Mouse (Mus musculus): ENCODE measurements around the gene Grip1.

The Grip1 gene

DNA sequence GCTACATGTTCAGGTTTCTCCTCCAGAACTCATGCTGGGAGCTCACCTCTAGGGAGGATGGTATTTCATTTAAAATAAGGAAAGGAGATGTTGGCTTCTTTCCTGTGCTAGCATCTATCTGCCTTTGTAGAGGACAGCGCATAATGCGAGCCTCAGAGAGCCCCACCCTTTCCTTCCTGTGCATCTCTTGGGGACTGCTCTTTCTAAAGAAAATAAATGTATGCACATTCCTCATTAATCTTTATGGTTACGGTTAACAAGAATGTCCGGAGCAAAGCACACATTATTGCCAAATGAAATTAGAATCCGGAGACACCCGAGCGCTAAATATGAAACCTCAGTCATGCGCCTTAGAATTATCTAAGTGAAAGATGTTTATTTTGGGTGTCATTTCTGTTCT, 490.3 kb downstream of the Grip1 start:
- DNase-seq (ENCODE audit: low spot score in 2 of 2) = no peak

- no peak for DNase-seq (ENCODE audit: low spot score in 2 of 2)
Measured at GRCm38 (mm10) chr10:119951460-119951859, 497.8 kb downstream of the Grip1 start.

- DNase-seq (ENCODE audit: low spot score in 2 of 2) = no peak
Measured at GRCm38 (mm10) chr10:119957260-119957955, 503.8 kb downstream of the Grip1 start.

- DNase-seq (ENCODE audit: low spot score in 2 of 2) = no peak
Measured at GRCm38 (mm10) chr10:119960915-119961314, 507.3 kb downstream of the Grip1 start.

DNA sequence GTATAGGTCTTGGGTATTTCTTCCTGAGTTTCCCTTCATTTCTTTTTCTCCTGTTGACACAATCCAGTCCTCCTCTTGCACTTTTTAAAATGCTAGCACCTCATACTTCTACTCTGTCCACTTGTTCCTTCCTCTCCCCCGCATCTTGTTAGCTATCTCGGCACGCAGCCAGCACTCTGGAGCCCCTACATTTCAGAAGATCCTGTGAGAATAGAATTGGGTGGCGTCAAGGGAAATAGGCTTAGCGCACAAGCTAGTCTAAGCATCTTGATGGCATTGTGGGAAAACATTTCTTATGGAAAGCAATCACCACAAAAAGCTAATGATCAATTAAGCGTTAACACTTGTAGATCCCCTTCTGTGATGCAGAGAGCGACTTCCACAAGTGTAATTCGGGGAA, 512.7 kb downstream of the Grip1 start:
- no peak for DNase-seq (ENCODE audit: low spot score in 2 of 2)

DNA sequence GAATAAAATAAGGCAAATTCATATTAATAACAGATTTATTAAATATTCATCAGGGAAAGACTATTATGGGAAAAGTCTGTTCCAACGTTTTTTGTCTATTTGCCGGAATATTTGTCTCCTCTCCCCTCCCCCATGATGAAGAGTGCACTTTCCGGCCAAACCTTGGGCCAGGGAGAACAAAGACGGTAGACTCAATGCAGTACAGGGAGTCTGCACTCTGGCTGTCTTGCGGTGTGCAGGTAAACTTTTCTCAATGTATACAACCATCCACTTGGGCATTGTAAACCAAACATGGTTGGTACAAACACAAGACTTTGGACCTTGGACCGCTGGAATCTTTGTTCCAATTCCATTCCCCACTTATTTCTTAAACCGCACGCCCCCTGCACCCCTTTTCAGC, 525.8 kb downstream of the Grip1 start:
- DNase-seq (ENCODE audit: low spot score in 2 of 2) = no peak

GRCm38 (mm10) chr10:119980032-119980431, 526.4 kb downstream of the Grip1 start:
- DNase-seq (ENCODE audit: low spot score in 2 of 2) = no peak

GRCm38 (mm10) chr10:119984299-119984698, 530.7 kb downstream of the Grip1 start:
- DNase-seq (ENCODE audit: low spot score in 2 of 2) = no peak

DNA sequence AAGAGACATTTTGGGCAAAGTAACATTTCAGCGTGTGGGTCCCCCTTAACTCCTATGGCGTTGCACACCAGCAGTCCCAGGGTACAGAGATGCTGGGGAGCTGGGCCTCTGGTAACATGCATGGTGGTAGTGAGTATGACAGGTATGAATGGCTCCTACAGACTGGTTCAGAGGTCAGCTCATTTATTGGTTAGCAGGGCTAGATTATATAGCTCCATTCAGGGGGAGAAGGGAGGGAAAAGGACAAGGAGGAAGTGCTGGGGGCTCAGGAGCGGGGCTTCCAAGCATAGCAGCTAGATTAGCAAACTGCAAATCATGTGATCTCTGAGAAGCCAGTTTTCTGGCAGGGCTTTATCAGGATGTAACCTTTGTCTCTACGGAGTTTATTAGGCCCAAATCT, 544.8 kb downstream of the Grip1 start:
- no peak for DNase-seq (ENCODE audit: low spot score in 2 of 2)

- DNase-seq (ENCODE audit: low spot score in 2 of 2) = no peak
Measured at GRCm38 (mm10) chr10:120002149-120002548, 548.5 kb downstream of the Grip1 start.

DNA sequence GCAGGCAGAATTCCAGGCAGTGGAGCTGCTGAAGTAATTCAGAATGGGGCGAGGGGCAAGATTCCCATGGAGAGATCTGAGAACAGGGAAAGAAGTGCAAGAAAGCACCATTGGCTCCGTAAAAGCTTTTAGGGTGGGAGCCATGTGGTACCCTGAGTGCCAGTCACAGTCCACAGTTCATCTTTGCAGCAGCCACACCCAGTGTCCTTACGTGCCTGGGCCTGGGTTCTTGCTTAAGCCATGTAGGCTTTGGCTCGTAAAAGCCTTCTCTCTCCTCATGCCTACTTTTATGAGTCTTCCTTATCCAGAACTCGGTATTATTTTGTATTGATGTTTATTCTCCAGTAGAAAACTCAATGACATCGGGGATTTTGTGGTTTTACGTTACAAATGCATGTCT, 550.5 kb downstream of the Grip1 start:
- DNase-seq (ENCODE audit: low spot score in 2 of 2) = no peak

DNA sequence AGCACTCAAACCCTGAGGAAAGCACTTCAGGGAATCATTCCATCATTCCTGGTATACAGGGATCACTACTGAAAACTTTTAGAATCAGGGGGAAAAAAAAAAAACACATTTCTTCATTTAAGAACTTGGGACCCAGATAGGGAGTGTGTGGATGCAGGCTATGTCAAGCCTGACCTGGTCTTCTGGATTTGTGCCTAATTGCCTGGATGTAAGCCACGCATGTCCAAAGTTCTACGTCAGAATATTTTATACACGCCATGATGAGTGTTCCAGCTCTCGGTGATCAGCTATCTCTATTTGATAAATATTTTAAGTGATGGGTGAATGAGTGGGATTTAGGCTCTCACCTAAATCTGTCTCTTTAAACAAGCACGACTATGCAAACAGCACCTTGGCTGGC, 552.0 kb downstream of the Grip1 start:
- DNase-seq (ENCODE audit: low spot score in 2 of 2) = no peak

- DNase-seq (ENCODE audit: low spot score in 2 of 2) = no peak
Measured at GRCm38 (mm10) chr10:120012331-120012730, 558.7 kb downstream of the Grip1 start.

- DNase-seq (ENCODE audit: low spot score in 2 of 2) = no peak
Measured at GRCm38 (mm10) chr10:120015117-120015516, 561.5 kb downstream of the Grip1 start.

DNA sequence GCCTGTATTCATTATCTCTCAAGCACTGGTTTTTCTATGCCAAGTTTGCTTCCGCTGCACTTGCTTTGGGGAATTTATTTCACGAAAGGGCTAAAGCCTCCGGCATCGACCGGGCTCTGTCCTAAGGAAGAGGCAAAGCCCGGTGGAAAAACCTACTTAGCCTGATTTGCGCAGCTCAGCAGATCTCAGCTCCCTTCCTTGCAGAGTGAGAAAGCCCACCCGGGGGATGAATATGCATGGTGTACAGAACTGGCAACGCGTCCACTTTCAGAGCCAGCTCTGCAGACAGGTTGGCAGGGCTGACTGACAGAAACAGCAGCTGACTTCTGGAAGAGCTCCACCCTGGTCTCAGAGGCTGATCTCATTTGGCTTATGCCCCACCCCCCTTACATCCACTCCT, 572.8 kb downstream of the Grip1 start:
- no peak for DNase-seq (ENCODE audit: low spot score in 2 of 2)

DNA sequence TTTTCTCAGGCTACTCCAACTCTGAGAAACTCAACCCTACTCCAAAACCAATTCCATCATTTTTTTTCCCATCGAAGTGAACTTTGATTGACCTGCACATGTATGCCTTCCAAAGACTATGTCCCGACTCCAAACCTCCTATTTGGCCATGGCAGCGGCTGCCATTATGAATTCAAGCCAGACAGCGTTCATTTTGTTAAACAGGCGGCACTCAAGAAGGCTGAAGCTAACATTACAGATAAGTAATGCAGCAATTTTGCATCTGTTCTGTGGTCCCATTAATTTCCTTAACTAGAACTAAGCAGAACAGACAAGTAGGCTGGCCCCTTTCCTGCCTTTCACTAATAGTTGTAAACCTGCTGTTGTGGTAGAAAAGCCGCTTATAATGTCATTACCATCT, 577.3 kb downstream of the Grip1 start:
- DNase-seq (ENCODE audit: low spot score in 2 of 2) = no peak

DNA sequence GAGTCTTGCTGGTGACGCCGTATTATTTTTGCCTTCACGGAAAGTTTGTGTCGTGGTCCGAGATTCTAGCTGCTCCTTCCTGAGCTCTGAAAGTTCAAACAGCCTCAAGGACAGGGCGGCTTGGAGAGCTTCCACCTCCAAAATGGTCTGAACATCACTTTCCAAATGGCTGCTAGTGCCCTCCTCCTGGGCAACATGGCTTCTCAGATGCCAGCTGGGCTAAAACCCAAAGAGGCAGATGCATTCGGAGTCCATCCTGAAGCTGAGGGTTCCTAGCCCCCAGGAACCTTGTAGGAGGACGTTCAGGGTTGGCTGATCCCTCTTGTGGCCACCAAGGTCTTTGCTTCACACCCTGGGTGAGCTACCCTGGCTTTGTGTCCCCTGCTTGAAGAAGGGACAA, 577.7 kb downstream of the Grip1 start:
- no peak for DNase-seq (ENCODE audit: low spot score in 2 of 2)

DNA sequence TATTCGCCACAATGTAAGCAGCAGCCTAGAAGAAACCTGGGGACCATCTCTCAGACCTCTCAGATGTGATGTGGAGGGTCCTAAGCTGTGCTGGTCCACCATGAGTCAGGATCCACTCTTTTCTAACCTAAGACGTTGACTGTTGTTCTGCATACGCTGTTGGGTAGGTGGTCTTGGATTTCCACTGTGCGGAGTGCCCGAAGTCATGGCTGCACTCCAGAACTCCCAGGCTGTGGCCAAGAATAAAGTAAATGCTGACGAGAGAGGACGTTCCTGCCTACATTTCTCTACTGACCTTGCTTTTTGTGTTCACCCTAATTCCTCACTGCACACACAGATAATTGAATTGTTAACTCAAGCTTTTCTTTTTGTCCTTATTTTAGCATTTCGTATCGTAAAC, 580.2 kb downstream of the Grip1 start:
- DNase-seq (ENCODE audit: low spot score in 2 of 2) = no peak

DNA sequence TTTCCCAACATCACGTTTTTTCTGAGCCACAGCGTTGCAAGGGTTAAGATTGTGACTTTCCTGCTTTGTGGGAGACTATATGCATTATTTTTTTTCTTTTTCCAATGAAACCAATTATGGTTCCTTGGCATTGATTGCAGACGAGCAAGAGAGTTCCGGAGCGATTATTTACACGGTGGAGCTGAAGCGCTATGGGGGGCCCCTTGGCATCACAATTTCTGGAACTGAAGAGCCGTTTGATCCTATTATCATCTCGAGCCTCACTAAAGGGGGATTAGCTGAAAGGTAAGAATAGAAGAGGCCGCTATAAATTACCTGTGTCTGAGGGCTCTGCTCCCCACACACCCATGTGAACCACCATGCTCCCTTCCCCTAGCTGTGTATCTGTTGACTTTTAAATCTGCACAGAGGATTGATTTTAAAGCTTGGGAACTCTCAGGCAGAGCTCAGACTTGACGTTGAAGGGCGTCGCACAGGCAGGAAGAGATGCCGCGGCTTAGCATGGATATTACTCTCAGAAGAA, 581.6 kb downstream of the Grip1 start:
- DNase-seq (ENCODE audit: low spot score in 2 of 2) = no peak

DNA sequence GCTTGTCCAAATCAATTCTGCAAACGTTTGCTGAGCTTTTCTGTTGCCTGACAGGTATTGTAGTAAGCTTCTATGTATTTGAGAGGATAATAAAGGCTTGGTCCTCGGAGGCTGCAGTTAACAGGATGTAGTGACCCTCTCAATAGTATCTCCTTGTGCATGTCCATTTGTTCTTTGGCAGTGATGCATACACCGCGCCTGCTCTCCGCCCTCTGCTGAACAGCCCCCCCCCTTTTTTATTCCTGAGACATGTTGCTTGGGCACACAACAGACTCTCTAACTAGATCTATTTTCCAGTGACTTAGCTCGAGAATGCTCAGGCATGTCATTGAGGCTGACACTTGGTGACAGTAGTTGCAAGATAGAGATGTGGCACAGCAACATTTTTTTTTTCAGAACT, 582.2 kb downstream of the Grip1 start:
- no peak for DNase-seq (ENCODE audit: low spot score in 2 of 2)

DNA sequence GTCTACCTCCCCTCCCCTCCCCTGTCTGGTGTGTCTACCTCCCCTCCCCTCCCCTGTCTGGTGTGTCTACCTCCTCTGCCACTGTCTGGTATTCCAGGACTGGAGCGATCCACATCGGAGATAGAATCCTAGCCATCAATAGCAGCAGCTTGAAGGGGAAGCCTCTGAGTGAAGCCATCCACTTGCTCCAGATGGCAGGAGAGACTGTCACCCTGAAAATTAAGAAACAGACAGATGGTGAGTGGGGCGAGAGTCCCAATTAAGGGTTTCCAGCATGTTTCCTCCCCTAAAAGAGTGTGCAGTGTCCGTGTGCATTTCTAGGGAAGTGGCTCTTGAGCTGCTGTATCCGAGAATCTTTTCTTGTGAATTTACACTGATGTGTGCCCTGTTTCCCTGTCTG, 584.6 kb downstream of the Grip1 start:
- no peak for DNase-seq (ENCODE audit: low spot score in 2 of 2)

- DNase-seq (ENCODE audit: low spot score in 2 of 2) = no peak
Measured at GRCm38 (mm10) chr10:120044237-120044636, 590.6 kb downstream of the Grip1 start.

DNA sequence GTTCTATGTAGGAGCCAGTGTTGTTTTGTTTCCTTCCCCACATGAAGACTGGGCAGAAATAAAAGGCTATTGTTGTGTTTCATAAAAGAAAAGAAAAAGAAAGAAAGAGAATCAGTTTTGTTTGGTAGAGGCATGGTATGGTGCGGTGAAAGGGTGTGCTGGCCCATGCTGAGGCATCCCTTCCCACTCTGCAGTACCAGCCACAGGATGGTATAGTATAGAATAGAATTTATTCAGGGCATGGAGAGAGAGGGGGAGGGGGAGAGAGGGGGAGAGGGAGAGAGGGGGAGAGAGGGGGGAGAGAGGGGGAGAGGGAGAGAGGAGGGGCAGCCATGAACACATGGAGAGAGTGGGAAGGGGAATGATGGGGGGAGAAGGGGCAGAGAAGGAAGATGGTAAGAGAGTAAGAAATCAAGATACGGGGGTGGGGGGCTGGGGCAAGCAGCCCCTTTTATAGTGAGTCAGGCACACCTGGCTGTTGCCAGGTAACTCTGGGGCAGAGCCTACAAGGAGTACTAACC, 591.1 kb downstream of the Grip1 start:
- DNase-seq (ENCODE audit: low spot score in 2 of 2) = no peak
